Mouse (Mus musculus) lung, adult 2 months (tissue): ENCODE measurements at regions not wholly inside any gene's neighbourhood (a gene's known extent, or its start where the extent isn't known, plus 50 kb on each side); places are given as distances from the start of the nearest gene placed in this dataset.

ENCODE experiments used
- CTCF ChIP-seq: fragments of 200-500 bp; IDR thresholded peaks from 2 replicates; pipeline ENCODE4 v1.5.1; 2011; ENCODE audit warnings: mild to moderate bottlenecking, low read length, control low read depth; ENCODE audit not compliant: insufficient read depth
- POLR2A ChIP-seq: fragments of 200-500 bp; IDR thresholded peaks from 2 replicates; pipeline ENCODE4 v1.6.1; 2011; ENCODE audit warnings: low read depth, mild to moderate bottlenecking, control low read depth, low read length, borderline replicate concordance; ENCODE audit errors: extremely low read depth

DNA sequence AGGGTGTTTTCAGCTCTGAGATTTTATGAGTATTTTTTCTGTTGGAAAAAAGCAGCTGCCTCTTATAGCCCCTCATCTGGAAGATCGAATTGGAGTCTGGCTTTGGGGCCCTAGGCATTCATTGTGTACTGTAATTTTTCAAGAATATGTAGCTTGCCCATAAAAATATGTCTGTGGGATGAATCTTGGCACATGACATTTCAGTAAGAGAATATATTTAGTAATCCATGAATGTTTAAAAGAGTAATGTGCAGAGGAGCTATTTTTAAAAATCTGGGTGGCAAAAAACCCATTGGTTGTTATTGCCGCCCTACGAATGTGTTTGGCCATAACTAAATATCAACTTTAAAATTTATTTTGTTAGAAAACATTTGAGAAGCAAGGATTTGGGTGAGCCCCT, 59.0 kb upstream of the Kras start:
- TF ChIP-seq CTCF (no peak), POLR2A (no peak)
